Mouse (Mus musculus) kidney, adult 2 months (tissue): ENCODE measurements around the gene Cenpj.
A peak's percentile ranks its signal among the peaks of the same experiment; 100 is the strongest.

ENCODE experiments used
- CTCF ChIP-seq: fragments of 200-500 bp; conservative IDR thresholded peaks from 2 replicates; pipeline ENCODE4 v1.5.1; 2011; ENCODE audit warnings: low read depth, mild to moderate bottlenecking, control low read depth, low read length, moderate library complexity, mixed read lengths; ENCODE audit not compliant: insufficient read depth, insufficient read length
- POLR2A ChIP-seq: fragments of 200-500 bp; IDR thresholded peaks from one replicate; pipeline ENCODE4 v1.6.1; 2011; ENCODE audit warnings: low read depth, low read length, control low read depth

DNA sequence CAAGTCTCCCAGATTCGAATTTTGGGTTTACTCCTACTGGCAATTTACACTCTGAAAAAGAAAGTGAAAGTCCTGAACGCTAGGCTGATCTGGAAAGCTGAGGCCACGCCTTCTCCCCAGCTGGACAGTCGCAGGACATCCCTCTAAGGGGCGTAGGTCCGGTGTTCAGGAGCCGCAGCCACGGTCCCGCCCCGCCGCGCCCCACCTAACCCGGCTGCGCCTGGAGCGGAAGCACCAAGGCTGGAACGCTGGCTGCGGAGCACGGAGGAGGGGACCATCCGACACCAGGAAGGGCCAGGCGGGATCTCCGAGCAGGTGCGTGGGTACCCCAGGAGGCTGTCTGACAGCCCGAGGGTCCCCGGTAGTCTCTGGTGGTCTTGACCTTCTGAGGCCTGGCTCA lies at the start of gene Cenpj, which contains the start of gene Parp4:
- TF ChIP-seq CTCF (no peak), POLR2A (peak; percentile 43)
